Mouse (Mus musculus): Measurements from ENCODE around the gene Oxld1.

DNA sequence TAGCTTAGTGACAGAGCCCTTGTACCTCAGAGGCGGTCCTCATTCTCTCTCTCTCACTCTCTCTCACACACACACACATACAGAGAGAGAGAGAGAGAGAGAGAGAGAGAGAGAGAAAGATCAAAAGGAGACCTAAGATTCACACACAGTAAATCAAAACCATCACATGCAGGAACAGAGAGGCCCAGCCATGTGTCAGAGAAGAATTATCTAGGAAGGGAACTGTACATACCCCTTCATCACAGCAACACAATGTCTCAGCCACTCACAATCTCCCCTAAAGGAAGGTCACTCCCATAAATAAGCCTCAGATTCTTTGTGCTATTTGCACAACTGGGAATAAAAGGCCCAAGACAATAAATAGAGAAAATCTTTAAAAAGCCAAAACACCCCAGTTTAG is 39.3 kb downstream of the Oxld1 start:
- TF ChIP-seq EP300 (IDR thresholded peaks at IDR 0.05; ENCODE audit: low read depth) (no peak), CTCF (IDR thresholded peaks at IDR 0.05; ENCODE audit: low read depth) (no peak)
